Mouse (Mus musculus) megakaryocyte, embryonic 14.5 days (primary cell): ENCODE data around the gene Dnajc13.

Experiments
- FLI1 ChIP-seq: IDR thresholded peaks from 2 replicates; pipeline ENCODE4 v1.6.1; 2012; ENCODE audit warnings: low read length, inconsistent platforms, mixed read lengths
- GATA1 ChIP-seq: IDR thresholded peaks from 3 replicates; pipeline ENCODE4 v1.6.1; 2012; ENCODE audit warnings: mixed read lengths, low read length, inconsistent platforms, borderline replicate concordance

GRCm38 (mm10) chr9:104152121-104152520 is 110.6 kb downstream of the Dnajc13 start:
- TF ChIP-seq GATA1: no peak
- no peak for TF ChIP-seq FLI1
